Mouse (Mus musculus): ENCODE measurements around the gene Phgr1.

DNA sequence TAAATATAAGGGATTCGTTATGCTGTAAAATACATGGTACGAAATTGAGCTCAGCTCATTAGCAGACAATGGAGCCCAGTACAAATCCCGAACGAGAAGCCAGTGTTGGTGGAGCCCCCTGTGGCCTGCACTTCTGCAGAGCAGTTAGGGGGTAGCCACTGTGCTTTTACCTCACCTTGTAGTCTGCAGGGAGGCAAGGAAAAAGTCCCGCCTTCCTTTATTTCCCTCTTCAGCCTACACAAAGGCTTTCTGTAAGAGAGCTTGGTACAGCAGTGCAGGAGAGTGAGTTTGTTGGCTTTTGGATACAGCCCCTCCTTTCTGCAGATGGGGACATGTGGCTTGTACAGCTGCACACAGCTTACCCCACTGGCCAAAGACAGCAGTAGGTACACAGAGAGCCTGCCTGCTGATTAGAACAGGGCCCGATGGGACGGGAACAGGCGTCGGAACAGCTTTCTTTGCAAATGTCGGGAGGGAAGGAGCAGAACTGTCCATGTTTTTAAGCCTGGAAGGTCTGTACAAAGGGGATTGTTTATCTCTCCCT is 23.2 kb upstream of the Phgr1 start:
- TF ChIP-seq CTCF (IDR thresholded peaks at IDR 0.05; ENCODE audit: low read depth) (no peak), EP300 (IDR thresholded peaks at IDR 0.05; ENCODE audit: low read depth) (no peak)

All from liver, postnatal 0 days (tissue).